Mouse (Mus musculus): Measurements from ENCODE around the gene Mogat1.
"Not testable (repeated sequence)": the region's sequence is repeated elsewhere in the genome, so short reads cannot be mapped to it uniquely, and the experiment has no call there.

The Mogat1 gene

DNA sequence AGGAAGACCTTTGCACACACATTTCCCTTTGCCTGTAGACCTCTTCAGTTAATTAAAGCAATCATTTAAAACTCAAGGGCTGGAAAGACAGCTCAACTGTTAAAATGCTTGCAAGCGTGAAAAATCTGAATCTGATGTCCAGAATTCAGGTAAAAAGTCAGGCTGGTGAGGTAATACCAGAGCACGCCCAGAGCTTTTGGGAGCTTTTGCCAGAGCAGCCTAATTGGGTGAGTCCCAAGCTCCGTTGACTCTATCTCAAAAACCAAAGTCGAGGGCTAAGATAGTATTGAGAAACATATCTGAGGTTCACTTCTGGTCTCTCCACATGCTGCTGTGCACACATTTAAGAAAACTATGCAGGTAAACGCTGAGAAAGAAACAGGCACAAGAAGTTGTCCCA is at the start of gene Mogat1:
TSS of gene Mogat1 (plus strand) at position 130 of the 400 bp plus-strand sequence.
- no peak for DNase-seq

DNA sequence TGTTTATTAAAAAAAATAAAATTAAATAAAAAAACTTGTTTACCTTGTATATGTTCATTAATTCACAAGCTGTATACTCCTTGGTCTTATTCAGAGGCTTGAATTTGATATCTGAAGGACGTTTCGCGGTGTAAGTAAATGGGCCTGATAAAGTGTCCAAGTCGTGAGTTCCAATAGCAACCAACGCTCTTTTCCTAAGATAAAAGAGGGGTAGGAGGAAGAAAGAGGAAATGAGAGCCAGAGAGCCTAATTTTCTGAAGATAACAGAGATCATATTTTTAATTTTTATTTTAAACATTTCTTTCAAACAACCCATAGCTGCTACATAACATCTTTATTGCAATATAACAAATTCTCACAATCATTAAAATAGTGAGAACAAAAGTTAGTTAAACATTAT is 38.4 kb upstream of the Mogat1 start:
- no peak for DNase-seq

- no peak for DNase-seq
Observed at GRCm38 (mm10) chr1:78483430-78483829, 27.4 kb upstream of the Mogat1 start.

DNA sequence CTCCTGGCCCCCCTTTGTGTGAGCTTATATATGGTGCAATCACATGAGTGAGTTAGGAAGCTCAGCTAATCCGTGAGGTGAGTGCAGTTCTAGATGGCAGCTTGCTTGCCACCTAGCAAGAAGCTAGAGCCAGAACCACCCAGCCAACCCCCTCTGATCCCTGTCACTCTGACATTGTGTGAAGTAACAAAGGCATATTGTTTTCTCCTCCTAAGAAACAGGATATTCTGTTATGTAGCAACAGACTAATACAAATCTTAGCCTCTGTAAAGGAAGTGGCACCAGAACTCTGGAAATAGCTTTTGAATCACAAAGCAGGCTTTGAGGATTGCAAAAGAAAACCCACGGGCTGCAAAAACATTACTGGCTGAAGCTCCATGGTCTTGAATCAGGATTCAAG is 26.4 kb upstream of the Mogat1 start:
- no peak for DNase-seq

DNA sequence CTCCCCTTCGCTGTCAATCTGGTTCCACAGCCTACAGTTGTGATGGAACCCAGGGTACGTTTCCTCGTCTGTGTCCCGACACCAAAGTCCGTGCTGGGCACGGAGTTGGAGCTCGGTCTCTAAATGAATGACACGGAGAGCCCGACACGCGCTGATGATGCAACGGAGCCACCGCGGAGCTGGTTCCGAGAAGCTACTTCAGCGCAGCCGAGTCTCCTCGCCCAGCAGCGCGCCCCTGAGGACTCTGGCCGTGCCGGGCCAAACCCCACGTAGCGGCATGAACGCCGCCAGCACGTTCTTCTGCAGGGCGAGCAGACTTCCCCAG is 22.4 kb upstream of the Mogat1 start:
- DNase-seq: peak; percentile 85

DNA sequence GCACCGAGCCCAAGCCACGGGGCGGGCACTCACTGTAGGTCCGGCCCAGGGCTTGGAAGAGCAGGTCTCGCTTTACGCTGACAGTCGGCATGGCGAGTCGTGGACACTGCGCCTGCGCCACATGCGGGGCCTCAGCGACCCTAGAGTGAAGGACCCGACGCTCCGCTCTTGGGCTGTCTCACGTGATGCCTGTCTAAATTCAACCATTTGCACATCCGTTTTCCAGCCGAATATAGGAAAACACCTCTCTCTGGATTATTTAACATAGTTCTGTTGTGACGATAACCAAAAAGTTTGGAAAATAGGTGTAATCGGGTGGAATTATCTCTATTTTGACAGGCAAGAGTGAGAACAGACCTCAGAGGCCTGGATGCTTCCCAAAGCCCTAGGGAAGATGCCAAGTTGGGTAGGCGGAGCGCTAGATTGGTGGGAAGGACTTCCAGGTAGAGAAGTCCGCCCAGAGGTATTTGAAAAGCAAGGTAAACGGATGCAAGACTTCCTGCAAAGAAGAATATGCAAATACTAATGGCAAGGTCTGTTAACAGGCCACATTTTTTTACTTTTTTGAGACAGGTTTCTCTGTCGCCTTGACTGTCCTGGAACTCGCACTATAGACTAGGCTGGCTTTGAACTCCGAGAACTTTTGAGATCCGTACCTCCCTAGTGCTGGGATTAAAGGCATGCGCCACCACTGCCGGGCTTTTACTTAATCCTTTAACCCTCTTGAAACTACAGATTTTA is 21.9 kb upstream of the Mogat1 start, which contains the start of gene Farsb:
TSS of gene Farsb (minus strand) at position 146 of the 741 bp plus-strand sequence.
- peak; percentile 80 for DNase-seq

DNA sequence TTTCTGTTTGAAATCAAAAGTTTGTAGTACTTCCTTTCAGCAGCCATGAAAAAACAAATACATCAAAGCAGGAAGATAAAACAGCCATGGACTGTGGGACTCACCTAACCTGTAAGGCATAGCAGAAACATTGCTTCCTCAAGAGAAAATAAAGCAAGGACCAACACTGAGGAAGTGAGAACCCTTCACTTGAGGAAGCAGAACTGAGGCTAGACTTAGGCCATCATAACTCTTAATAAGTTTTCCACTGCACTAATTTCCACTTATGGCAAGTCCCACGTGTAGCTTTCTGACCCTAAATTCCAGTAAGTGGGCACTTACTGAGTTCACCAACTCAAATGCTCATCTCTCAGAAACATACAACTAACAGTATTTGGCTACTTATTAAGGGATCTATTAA is 20.6 kb upstream of the Mogat1 start:
- no peak for DNase-seq

GRCm38 (mm10) chr1:78501036-78501435 is 9.8 kb upstream of the Mogat1 start:
- DNase-seq: no peak

- not testable (repeated sequence) for DNase-seq
Observed at GRCm38 (mm10) chr1:78501856-78502255, 8.9 kb upstream of the Mogat1 start.

- DNase-seq: no peak
Observed at GRCm38 (mm10) chr1:78502527-78502926, 8.3 kb upstream of the Mogat1 start.

- no peak for DNase-seq
Observed at GRCm38 (mm10) chr1:78507137-78507536, 3.7 kb upstream of the Mogat1 start.

DNA sequence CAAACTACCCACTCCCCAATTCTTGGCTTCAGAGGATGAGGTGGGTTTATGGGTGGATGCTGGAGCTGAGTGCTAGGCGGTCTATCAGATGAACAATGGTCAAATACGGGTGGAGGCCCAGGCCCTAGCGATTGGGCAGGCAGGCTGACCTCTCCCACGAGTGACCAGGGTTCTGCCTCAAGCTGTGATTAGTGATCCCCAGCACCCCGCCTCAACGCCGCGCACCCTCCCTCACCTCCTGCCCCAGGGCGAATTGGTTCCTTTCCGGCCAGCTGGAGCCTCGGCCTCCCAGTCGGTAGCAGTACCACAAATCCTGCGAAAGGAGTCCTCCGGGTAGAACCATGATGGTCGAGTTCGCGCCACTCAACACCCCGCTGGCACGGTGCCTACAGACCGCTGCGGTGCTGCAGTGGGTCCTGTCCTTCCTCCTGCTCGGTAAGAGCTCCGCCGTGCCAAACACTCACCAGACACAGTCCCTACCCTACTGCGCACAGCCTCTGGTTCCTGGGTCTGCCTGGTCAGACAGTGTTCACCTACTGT is 900 bp downstream of the Mogat1 start, which contains the start of gene BC035947:
TSS of gene BC035947 (minus strand) at position 538 of the 540 bp plus-strand sequence.
- no peak for DNase-seq

GRCm38 (mm10) chr1:78512756-78513155 is 2.0 kb downstream of the Mogat1 start:
- DNase-seq: no peak

DNA sequence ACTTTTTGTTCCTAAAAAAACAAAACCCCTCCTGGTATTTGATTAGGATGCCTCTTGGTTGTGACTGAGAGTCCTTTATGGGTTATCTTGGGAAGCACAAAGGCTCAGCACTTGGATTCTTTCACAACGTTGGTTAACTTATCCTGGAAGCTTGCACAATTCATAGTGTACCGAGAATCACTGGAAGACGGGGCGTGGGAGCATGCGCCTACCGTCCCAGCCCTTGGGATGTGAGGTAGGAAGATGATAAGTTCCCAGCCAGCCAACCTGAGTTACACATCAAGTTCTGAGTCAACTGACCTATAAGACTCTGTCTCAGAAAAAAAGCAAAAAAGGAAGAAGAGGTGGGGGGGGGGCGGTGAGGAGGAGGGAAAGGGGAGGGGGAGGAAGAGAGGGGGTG is 8.1 kb downstream of the Mogat1 start:
- no peak for DNase-seq

DNA sequence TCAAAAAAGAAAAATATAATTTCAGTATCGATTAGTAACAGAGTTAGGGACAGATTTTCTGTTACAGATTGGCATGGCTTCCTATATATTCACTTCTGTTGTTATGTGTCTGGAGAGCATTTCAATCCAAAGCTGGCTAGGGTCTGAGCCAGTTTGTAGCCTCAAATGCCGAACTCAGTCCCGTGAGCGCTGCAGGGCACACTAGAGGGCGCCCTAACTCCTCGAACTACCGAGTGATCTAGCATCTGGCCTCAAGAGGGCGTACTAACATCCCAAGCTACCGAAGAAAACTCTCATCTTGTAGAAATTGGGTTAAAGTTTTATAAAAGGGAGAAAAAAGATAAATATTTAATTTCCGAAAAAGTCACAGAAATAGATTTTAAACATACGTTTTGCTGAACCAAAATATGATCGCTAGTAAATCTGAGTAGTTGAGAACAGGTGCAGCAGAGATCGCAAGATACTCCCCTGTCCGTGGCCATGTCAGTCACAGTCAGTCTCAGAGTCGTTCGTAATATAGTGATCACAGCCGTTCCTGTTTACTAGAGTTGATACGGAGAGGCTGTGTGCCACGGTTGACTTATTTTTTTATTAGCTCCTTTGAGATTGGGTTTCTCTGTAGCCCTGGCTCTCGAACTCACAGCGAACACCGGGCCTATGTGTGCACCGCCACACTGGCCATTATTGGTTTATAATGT is 14.5 kb downstream of the Mogat1 start:
- peak; percentile 54 for DNase-seq

- DNase-seq: no peak
Observed at GRCm38 (mm10) chr1:78528356-78528755, 17.6 kb downstream of the Mogat1 start.

DNA sequence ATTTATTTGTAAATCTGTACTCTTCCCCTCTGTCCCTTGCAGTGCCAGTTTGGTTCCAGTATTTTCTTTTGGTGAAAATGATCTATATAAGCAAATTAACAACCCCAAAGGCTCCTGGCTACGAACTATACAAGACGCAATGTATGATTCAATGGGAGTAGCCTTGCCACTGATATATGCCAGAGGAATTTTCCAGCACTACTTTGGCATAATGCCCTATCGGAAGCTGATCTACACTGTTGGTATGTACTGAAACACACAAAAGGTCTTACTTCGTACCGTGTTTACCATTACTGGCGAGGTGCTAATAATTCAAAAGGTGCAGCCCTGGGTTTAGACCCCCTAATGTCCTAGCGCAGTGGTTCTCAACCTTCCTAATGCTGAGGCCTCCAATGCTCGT is 18.2 kb downstream of the Mogat1 start:
- no peak for DNase-seq

DNA sequence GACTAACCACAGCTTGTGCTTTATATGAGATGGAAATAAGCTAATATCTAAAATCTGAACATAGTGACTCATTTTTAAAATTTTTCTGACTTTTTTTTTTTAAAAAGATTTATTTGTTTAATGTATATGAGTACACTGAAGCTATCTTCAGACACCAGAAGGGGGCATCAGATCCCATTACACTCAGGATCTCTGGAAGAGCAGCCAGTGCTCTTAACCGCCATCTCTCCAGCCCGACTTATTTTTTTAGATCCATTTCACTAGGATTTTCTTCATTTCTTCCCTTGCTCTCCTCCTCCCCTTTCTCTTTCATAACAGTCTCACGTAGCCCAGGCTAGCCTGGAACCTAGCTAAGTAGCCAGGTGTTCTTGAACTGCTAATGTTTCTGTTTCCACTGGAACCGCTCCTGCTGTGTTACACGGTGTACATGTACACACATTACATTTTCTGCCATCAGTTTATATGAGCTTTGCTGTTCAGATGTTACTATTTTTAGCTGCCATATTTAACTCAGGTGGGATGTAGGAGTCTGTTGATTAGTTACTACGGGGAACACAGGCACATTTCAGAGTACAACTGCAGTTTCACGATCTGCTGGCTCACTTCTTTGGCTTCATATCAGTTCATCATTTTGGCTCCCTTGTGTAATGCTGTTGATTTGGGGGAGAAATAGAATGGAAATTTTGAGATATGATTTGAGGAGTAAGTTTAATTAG is 19.9 kb downstream of the Mogat1 start:
- no peak for DNase-seq

DNA sequence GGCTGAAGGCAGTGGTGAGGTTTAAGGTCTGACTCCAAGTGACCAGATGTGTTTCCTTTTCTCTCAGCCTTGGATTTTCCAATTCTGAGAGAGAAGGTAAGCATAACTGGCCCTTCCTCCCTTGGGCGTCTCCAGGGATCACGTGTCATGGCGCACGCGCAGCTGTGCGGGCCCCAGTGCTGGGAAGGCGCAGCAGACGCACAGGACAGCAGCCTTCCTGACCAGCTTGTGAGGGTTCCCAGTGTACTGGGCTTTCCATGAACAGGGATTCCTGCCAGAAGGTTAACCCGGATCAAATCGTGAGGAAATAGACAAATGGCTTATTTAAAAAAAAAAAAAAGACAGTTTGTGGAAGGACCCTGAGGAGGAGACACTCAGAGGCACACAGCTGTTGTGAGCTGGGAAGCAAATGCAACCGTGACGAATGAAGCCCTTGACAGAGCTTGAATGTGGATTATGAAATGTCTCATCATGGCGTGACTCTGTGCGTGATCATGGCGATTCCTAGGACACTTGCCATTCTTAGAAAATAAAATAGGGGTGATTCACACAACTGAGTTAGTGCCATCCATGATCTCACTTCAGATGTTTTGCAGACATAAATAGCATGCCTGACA is 21.5 kb downstream of the Mogat1 start:
- DNase-seq: no peak

DNA sequence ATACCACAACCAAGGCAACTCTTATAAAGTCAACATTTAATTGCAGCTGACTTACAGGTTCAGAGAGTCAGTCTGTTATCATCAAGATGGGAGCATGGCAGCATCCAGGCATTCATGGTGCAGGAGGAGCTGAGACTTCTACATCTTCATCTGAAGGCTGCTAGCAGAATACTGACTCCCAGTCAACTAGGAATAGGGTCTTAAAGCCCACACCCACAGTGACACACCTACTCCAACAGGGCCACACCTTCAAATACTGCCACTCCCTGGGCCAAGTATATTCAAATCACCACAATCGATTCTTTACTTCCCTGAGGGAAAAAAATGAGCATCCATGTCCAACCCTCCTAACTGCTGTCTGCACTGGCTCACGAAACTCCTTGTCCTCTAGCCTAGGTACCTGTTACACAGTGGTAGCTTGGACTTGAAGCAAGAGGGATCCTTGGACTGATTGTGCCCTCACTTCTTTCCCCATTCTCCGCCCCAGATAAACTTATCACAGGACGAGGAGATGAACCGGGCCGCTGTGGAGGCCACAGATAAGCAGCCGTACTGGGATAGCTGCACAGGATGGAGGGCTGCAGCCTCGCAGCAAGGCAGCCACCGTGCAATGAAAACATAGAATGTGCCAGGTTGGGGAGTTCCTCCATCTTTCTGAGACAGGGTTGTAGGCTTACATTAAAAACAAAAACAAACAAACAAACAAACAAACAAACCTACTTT is 23.8 kb downstream of the Mogat1 start:
- no peak for DNase-seq

DNA sequence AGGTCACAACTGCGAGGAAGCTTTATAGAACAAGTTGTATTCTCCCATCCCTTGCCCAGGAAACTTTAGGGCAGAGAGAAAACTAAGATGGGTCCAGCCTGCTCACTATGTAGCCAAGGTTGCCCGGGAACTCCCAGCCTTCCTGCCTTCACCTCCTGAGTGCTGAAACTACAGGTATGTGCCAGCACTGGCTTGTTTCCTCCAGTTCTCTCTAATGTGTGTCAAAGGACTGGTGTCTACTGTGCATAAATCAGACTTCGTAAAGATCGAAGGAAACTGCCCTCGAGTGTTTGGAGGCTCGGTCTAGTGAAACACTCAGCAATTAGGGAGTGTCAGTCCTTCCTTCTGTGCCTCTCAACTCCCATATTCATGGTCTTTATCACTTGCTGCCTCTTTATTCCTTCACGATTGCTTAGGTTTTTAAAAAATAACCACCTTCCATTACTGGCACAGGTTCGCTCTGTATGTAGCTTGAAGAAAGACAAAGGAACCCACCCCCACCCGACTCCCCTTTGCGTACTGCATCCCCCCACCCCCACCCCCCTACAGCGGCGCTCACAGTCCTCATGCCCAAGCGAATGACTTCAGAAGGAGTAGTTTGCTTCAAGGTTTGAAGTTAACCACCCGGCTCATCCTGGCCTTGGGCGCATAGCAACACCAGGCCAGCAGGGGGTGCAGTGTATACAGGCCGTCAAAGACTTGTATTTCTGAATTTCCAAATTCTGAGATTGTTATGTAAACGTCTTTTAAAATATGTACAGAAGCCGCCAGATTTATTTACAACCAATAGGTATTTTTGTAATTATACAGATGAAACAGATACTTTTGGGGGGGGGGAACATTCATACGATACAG is 25.7 kb downstream of the Mogat1 start:
- DNase-seq: peak; percentile 69
